Mouse (Mus musculus): ENCODE data around the gene Phactr4. TPM values are rescaled to one million over a fixed set of nuclear protein-coding genes. Genes with fewer than 3 reads are reported as not detected.
A peak's percentile ranks its signal among the peaks of the same experiment; 100 is the strongest.

Gene Phactr4
- polyA plus RNA-seq, 1 experiment from 2014 or later = 22.5 TPM

GRCm38 (mm10) chr4:132406393-132407189 is 15.7 kb downstream of the Phactr4 start:
- Histone ChIP-seq H3K27ac (no peak overlapping the region), H3K36me3 (replicated peaks) (peaks cover 19% of the 10 kb centered on the region), H3K4me1 (peaks cover 6% of the 10 kb centered on the region; the same call in 1 of the 2 replicates), H3K4me3 (no peak overlapping the region), H3K9me3 (no peaks in the 10 kb centered on the region), H3K27me3 (ENCODE audit: poor library complexity, severe bottlenecking) (no peaks in the 10 kb centered on the region)
- no peak for DNase-seq (ENCODE audit: extremely low spot score, low spot score)
- WGBS = 85% methylated on average over 13 of the region's 13 CpGs

- H3K36me3 ChIP-seq (replicated peaks) = peaks cover 22% of the 10 kb centered on the region
- no peak for DNase-seq (ENCODE audit: extremely low spot score, low spot score)
- H3K9me3 ChIP-seq = no peaks in the 10 kb centered on the region
- H3K27me3 ChIP-seq (ENCODE audit: poor library complexity, severe bottlenecking) = no peaks in the 10 kb centered on the region
- peaks cover 6% of the 10 kb centered on the region; the same call in 1 of the 2 replicates for H3K4me1 ChIP-seq
- 93% methylated on average over 5 of the region's 5 CpGs for WGBS
- no peak overlapping the region for H3K4me3 ChIP-seq
- no peak overlapping the region for H3K27ac ChIP-seq
Observed at GRCm38 (mm10) chr4:132404588-132404987, 17.7 kb downstream of the Phactr4 start.

DNA sequence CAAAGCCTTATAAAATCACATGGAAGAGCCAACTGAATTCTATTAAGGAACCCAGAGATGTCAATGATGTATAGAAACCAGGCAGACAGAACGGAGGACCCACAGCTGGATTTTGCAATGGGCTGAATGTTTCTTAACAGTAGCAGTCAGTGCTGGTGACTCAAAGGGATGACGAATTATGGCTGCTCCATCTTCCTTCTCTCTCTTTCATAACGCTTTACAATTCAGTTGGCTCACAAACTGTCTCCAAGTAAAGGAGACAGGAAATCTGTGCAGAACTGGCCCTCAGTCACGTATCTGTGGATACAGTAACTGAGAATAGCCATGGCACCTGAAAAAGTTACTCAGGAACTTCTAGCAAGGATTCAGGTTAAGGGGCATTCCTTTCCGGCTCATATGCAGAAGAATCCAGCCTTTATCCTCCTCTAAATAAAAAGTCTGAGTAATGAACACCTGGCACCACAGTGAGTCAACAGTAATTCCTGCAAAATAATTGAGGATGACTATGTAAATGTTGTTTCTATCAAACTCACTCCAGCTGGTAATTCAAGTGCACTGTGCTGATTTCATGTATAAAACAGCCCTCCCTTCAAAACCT is 19.1 kb downstream of the Phactr4 start:
- Histone ChIP-seq H3K4me1 (peaks cover 15% of the 10 kb centered on the region), H3K4me3 (no peak overlapping the region), H3K27ac (no peak overlapping the region), H3K36me3 (replicated peaks) (peaks cover 24% of the 10 kb centered on the region), H3K9me3 (no peaks in the 10 kb centered on the region), H3K27me3 (ENCODE audit: poor library complexity, severe bottlenecking) (no peaks in the 10 kb centered on the region)
- WGBS = 92% methylated on average over 5 of the region's 5 CpGs
- no peak for DNase-seq (ENCODE audit: extremely low spot score, low spot score)

DNA sequence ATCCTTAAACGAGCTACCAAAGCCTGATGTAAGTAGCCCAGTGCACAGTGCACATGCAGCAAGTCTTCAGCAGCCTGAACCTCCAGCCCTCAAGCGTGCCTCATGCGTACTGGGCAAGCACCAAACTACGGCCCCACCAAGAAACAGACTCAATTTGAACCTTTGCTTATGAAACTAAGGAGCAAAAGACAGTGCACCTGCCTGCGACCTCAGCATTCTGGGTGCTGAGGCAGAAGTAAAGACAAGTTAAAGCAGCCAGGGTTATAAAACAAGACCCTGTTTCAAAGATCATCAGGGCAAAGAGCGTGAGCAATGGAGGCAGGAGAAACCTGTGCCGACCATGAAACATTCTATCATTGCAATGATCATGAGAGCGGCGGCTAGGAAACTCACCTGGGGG is 21.3 kb downstream of the Phactr4 start:
- WGBS = 93% methylated on average over 9 of the region's 9 CpGs

DNA sequence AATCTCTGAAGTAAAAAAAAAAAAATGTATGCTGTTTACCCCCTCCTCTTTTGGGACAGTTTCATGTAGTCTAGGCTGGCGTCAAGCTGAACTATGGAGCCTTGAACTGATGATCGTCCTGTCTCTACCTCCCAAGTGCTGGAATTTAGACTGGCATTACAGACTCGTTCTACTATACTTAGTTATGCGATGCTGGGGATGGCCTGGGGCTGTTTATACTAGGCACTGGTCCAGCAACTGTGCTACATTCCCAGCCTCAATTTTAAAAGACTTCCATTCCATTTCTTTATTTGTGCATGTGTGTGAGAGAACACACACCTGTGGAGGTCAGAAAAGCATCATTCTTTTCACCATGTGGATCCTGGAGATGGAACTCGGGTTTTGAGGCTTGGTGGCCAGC is 23.4 kb downstream of the Phactr4 start:
- 81% methylated on average over 5 of the region's 5 CpGs for WGBS
- H3K27me3 ChIP-seq (ENCODE audit: poor library complexity, severe bottlenecking) = no peaks in the 10 kb centered on the region
- no peak overlapping the region for H3K4me3 ChIP-seq
- DNase-seq (ENCODE audit: extremely low spot score, low spot score) = no peak
- peaks cover 13% of the 10 kb centered on the region for H3K36me3 ChIP-seq (replicated peaks)
- no peak overlapping the region for H3K27ac ChIP-seq
- H3K9me3 ChIP-seq = no peaks in the 10 kb centered on the region
- H3K4me1 ChIP-seq = peaks cover 16% of the 10 kb centered on the region

More for the DNA sequence above, 21.3 kb downstream of the Phactr4 start:
- Histone ChIP-seq H3K36me3 (replicated peaks) (peaks cover 18% of the 10 kb centered on the region), H3K9me3 (no peaks in the 10 kb centered on the region), H3K4me3 (no peak overlapping the region), H3K27me3 (ENCODE audit: poor library complexity, severe bottlenecking) (no peaks in the 10 kb centered on the region), H3K4me1 (peaks cover 16% of the 10 kb centered on the region), H3K27ac (no peak overlapping the region)
- no peak for DNase-seq (ENCODE audit: extremely low spot score, low spot score)

DNA sequence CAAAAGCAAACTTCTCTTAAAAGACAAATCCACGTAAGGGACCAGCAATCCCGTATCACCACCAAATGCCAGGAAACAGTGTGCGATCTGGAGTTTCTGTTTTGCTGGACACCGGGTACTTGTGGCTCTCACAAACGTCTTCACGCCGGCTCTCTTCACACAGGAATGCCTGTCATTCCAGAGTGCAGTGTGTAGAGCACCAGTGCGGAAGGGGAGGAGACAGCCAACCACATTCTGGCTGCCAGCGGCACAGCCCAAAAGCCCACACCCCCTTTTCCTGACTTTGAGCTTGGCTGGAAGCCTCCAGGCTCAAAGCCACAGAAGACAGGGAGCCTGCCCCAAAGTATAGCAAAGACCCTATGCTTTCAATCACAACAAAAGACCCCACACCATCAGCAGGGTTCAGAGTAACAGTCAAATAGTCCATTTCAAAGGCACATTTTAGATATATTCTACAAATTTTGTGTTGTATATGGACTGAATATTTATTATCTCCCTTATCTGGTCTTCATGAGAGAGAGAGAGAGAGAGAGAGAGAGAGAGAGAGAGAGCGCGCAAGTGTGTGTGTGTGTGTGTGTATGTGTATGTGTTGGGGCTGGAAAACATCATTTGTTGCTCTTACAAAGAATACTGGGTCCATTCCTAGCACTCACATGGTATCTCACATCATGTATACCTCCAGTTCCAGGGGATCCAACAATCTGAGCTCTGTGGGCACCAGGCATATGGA is 24.1 kb downstream of the Phactr4 start:
- Histone ChIP-seq H3K9me3 (no peaks in the 10 kb centered on the region), H3K27ac (0 out of 2 replicates have a peak overlapping the region, but pooled peaks have one; percentile 16), H3K36me3 (replicated peaks) (peaks cover 13% of the 10 kb centered on the region), H3K4me1 (peaks cover 16% of the 10 kb centered on the region), H3K27me3 (ENCODE audit: poor library complexity, severe bottlenecking) (no peaks in the 10 kb centered on the region), H3K4me3 (peak overlapping the region; percentile 12; the same call in 1 of the 2 replicates)
- 55% methylated on average over 11 of the region's 11 CpGs for WGBS
- DNase-seq (ENCODE audit: extremely low spot score, low spot score) = peak; percentile 53

- Histone ChIP-seq H3K27me3 (ENCODE audit: poor library complexity, severe bottlenecking) (no peaks in the 10 kb centered on the region), H3K36me3 (replicated peaks) (peaks cover 13% of the 10 kb centered on the region), H3K27ac (no peak overlapping the region), H3K4me3 (no peak overlapping the region), H3K9me3 (no peaks in the 10 kb centered on the region), H3K4me1 (peaks cover 16% of the 10 kb centered on the region)
- DNase-seq (ENCODE audit: extremely low spot score, low spot score) = no peak
- 92% methylated on average over 3 of the region's 3 CpGs for WGBS
Observed at GRCm38 (mm10) chr4:132397120-132397519, 25.2 kb downstream of the Phactr4 start.

- H3K27me3 ChIP-seq (ENCODE audit: poor library complexity, severe bottlenecking) = no peaks in the 10 kb centered on the region
- DNase-seq (ENCODE audit: extremely low spot score, low spot score) = no peak
- H3K9me3 ChIP-seq = no peaks in the 10 kb centered on the region
- H3K27ac ChIP-seq = no peak overlapping the region
- no peak overlapping the region for H3K4me3 ChIP-seq
- 95% methylated on average over 7 of the region's 7 CpGs for WGBS
- H3K4me1 ChIP-seq = peaks cover 16% of the 10 kb centered on the region
- H3K36me3 ChIP-seq (replicated peaks) = peaks cover 13% of the 10 kb centered on the region
Observed at GRCm38 (mm10) chr4:132396251-132396650, 26.0 kb downstream of the Phactr4 start.

GRCm38 (mm10) chr4:132391063-132391740 is 31.1 kb downstream of the Phactr4 start:
- H3K9me3 ChIP-seq = no peaks in the 10 kb centered on the region
- H3K4me1 ChIP-seq = 0 out of 2 replicates have a peak, but pooled peaks cover 3% of the 10 kb centered on the region
- no peaks in the 10 kb centered on the region for H3K27me3 ChIP-seq (ENCODE audit: poor library complexity, severe bottlenecking)
- 93% methylated on average over 8 of the region's 8 CpGs for WGBS
- peaks cover 9% of the 10 kb centered on the region for H3K36me3 ChIP-seq (replicated peaks)
- no peak overlapping the region for H3K27ac ChIP-seq
- H3K4me3 ChIP-seq = no peak overlapping the region
- DNase-seq (ENCODE audit: extremely low spot score, low spot score) = no peak

DNA sequence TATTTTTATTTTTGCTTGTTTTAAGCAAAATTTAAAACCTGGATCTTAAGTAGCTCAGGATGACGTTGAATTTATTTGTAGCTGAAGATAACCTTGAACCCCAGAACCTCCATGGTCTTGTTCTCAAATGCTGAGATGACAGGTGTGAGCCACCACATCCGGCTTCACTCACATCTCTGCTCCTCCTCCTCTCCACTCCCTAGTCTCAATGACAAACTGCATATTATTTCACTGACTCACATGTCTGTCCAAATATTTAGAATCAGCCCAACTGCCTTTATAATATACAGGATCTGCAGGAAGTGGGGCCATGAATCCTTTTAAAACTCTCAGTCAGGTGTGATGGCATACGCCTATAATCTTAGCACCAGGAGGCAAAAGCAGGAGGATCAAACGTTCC is 33.0 kb downstream of the Phactr4 start:
- Histone ChIP-seq H3K36me3 (replicated peaks) (peaks cover 24% of the 10 kb centered on the region), H3K4me1 (0 out of 2 replicates have a peak, but pooled peaks cover 3% of the 10 kb centered on the region), H3K9me3 (no peaks in the 10 kb centered on the region), H3K27me3 (ENCODE audit: poor library complexity, severe bottlenecking) (no peaks in the 10 kb centered on the region), H3K4me3 (no peak overlapping the region), H3K27ac (no peak overlapping the region)
- 92% methylated on average over 4 of the region's 4 CpGs for WGBS
- DNase-seq (ENCODE audit: extremely low spot score, low spot score) = no peak

- DNase-seq (ENCODE audit: extremely low spot score, low spot score) = no peak
- 87% methylated on average over 5 of the region's 5 CpGs for WGBS
- Histone ChIP-seq H3K27me3 (ENCODE audit: poor library complexity, severe bottlenecking) (no peaks in the 10 kb centered on the region), H3K27ac (no peak overlapping the region), H3K4me3 (no peak overlapping the region), H3K4me1 (0 out of 2 replicates have a peak, but pooled peaks cover 3% of the 10 kb centered on the region), H3K9me3 (no peaks in the 10 kb centered on the region), H3K36me3 (replicated peaks) (peaks cover 35% of the 10 kb centered on the region)
Observed at GRCm38 (mm10) chr4:132387617-132388016, 34.7 kb downstream of the Phactr4 start.

- Histone ChIP-seq H3K27ac (no peak overlapping the region), H3K36me3 (replicated peaks) (peaks cover 42% of the 10 kb centered on the region), H3K4me3 (no peak overlapping the region), H3K4me1 (0 out of 2 replicates have a peak, but pooled peaks cover 3% of the 10 kb centered on the region), H3K27me3 (ENCODE audit: poor library complexity, severe bottlenecking) (no peaks in the 10 kb centered on the region), H3K9me3 (no peaks in the 10 kb centered on the region)
- no peak for DNase-seq (ENCODE audit: extremely low spot score, low spot score)
- 93% methylated on average over 7 of the region's 7 CpGs for WGBS
Observed at GRCm38 (mm10) chr4:132386846-132387245, 35.4 kb downstream of the Phactr4 start.

All from forebrain, embryonic 10.5 days (tissue).